In genomic region chr4:120741303-120741702, GRCm38 (mm10) we compare ENCODE assay signal across 14 mouse cellular contexts. TPM values are rescaled to one million over a fixed set of nuclear protein-coding genes. Genes with fewer than 3 reads are reported as not detected.
A peak's percentile ranks its signal among the peaks of the same experiment; 100 is the strongest.
DNase-seq lines count a peak whose midpoint lies in the region; ATAC-seq and TF ChIP-seq lines count a peak whose summit lies in the region.
"Had no signal": no experiment of that assay in that cellular context is flagged by ENCODE, and none has a peak within 500 bp of the region (broad histone marks: within the 10 kb centered on the region; RNA-seq: fewer than 3 reads in every experiment).

No protein-coding gene starts in this region.

- TF ChIP-seq CTCF in forebrain, postnatal 0 days (IDR thresholded peaks at IDR 0.05; ENCODE audit: low read depth) = no peak
- TF ChIP-seq CTCF in lung, adult 2 months (IDR thresholded peaks at IDR 0.05; ENCODE audit: insufficient read depth, low read length) = no peak
- TF ChIP-seq CTCF in brain, embryonic 14.5 days (IDR thresholded peaks at IDR 0.05; ENCODE audit: borderline replicate concordance, extremely low read depth, insufficient read depth, insufficient read length) = no peak

- H3K9ac ChIP-seq in forebrain, postnatal 0 days = no peak overlapping the region
- H3K9ac ChIP-seq in forebrain, embryonic 16.5 days (replicated peaks; ENCODE audit: low read depth, low read length) = no peak overlapping the region
- no peak overlapping the region for H3K9ac ChIP-seq in lung, embryonic 16.5 days (ENCODE audit: low read length)
- H3K9ac ChIP-seq: hindbrain, embryonic 15.5 days had no signal

- TF ChIP-seq POLR2A in lung, adult 2 months (IDR thresholded peaks at IDR 0.05; ENCODE audit: borderline replicate concordance, extremely low read depth, low read depth, low read length) = no peak
- no peak for TF ChIP-seq POLR2A in brain, embryonic 14.5 days (IDR thresholded peaks at IDR 0.05; ENCODE audit: borderline replicate concordance, extremely low read depth, insufficient read depth, insufficient read length, poor library complexity, severe bottlenecking)

- no peaks in the 10 kb centered on the region for H3K9me3 ChIP-seq in forebrain, postnatal 0 days (ENCODE audit: low read length)
- H3K9me3 ChIP-seq in forebrain, embryonic 16.5 days (ENCODE audit: control insufficient read depth, low read length) = no peaks in the 10 kb centered on the region
- H3K9me3 ChIP-seq in lung, embryonic 16.5 days (ENCODE audit: control insufficient read depth, low read length) = no peaks in the 10 kb centered on the region
- H3K9me3 ChIP-seq: heart, embryonic 10.5 days; hindbrain, embryonic 15.5 days; megakaryocyte, embryonic 14.5 days had no signal

- H3K4me3 ChIP-seq in forebrain, postnatal 0 days (ENCODE audit: low read depth, low read length) = no peak overlapping the region
- H3K4me3 ChIP-seq in forebrain, embryonic 16.5 days (replicated peaks; ENCODE audit: low read length) = no peak overlapping the region
- H3K4me3 ChIP-seq in lung, embryonic 16.5 days (ENCODE audit: low read length) = no peak overlapping the region
- H3K4me3 ChIP-seq in lung, adult 2 months (replicated peaks; ENCODE audit: extremely low read depth, low read depth, low read length) = no peak overlapping the region
- H3K4me3 ChIP-seq: heart, embryonic 10.5 days; hindbrain, embryonic 15.5 days; megakaryocyte, embryonic 14.5 days had no signal

- H3K27me3 ChIP-seq in forebrain, postnatal 0 days (ENCODE audit: insufficient read depth, low read length) = no peaks in the 10 kb centered on the region
- H3K27me3 ChIP-seq in forebrain, embryonic 16.5 days (replicated peaks; ENCODE audit: control insufficient read depth, insufficient read depth, low read length) = peaks cover 6% of the 10 kb centered on the region
- H3K27me3 ChIP-seq in lung, embryonic 16.5 days (ENCODE audit: control insufficient read depth, insufficient read depth, low read depth, low read length) = peaks cover 6% of the 10 kb centered on the region; the same call in 1 of the 2 replicates

- no peaks in the 10 kb centered on the region for H3K4me1 ChIP-seq in forebrain, postnatal 0 days (ENCODE audit: insufficient read depth)
- no peaks in the 10 kb centered on the region for H3K4me1 ChIP-seq in forebrain, embryonic 16.5 days (replicated peaks; ENCODE audit: control insufficient read depth, insufficient read depth, low read length)
- H3K4me1 ChIP-seq in lung, embryonic 16.5 days (replicated peaks; ENCODE audit: control insufficient read depth, insufficient read depth, low read length) = peaks cover 4% of the 10 kb centered on the region
- H3K4me1 ChIP-seq in lung, adult 2 months (ENCODE audit: control insufficient read depth, insufficient read depth, low read length) = no peaks in the 10 kb centered on the region
- H3K4me1 ChIP-seq: megakaryocyte, embryonic 14.5 days had no signal

- no peak overlapping the region for H3K4me2 ChIP-seq in forebrain, postnatal 0 days (ENCODE audit: low read depth)
- no peak overlapping the region for H3K4me2 ChIP-seq in forebrain, embryonic 16.5 days (ENCODE audit: low read length)
- no peak overlapping the region for H3K4me2 ChIP-seq in lung, embryonic 16.5 days (ENCODE audit: low read depth, low read length)
- H3K4me2 ChIP-seq: hindbrain, embryonic 15.5 days had no signal

- H3K27ac ChIP-seq in forebrain, postnatal 0 days (ENCODE audit: low read depth, low read length) = no peak overlapping the region
- no peak overlapping the region for H3K27ac ChIP-seq in forebrain, embryonic 16.5 days (ENCODE audit: low read length)
- no peak overlapping the region for H3K27ac ChIP-seq in lung, embryonic 16.5 days (ENCODE audit: low read length)
- H3K27ac ChIP-seq: heart, embryonic 10.5 days; hindbrain, embryonic 15.5 days had no signal

- H3K36me3 ChIP-seq in forebrain, postnatal 0 days (ENCODE audit: insufficient read depth) = no peaks in the 10 kb centered on the region
- H3K36me3 ChIP-seq in forebrain, embryonic 16.5 days (ENCODE audit: control insufficient read depth, insufficient read depth) = no peaks in the 10 kb centered on the region
- H3K36me3 ChIP-seq in lung, embryonic 16.5 days (ENCODE audit: control insufficient read depth, insufficient read depth, low read length) = no peaks in the 10 kb centered on the region
- H3K36me3 ChIP-seq: heart, embryonic 10.5 days; hindbrain, embryonic 15.5 days had no signal

- ATAC-seq in forebrain, postnatal 0 days = peak; percentile 42; the same call in 1 of the 2 replicates
- ATAC-seq in forebrain, embryonic 16.5 days = no peak; the same call in 1 of the 2 replicates
- ATAC-seq in lung, embryonic 16.5 days (ENCODE audit: low read depth) = peak; percentile 53; the same call in 1 of the 2 replicates
- no peak for ATAC-seq in megakaryocyte progenitor cell, adult 5-6 weeks (replicated peaks; ENCODE audit: poor library complexity)

- WGBS in forebrain, postnatal 0 days = 66% methylated on average over 6 of the region's 6 CpGs
- WGBS in forebrain, embryonic 16.5 days = 74% methylated on average over 6 of the region's 6 CpGs
- 76% methylated on average over 6 of the region's 6 CpGs for WGBS in lung, embryonic 16.5 days
- 78% methylated on average over 6 of the region's 6 CpGs for WGBS in lung, adult 2 months

- DNase-seq in forebrain, postnatal 0 days = no peak
- no peak for DNase-seq in lung, adult 2 months
- peak; percentile 39 for DNase-seq in Muller cell, postnatal 12 days (ENCODE audit: inconsistent ontology term)
- DNase-seq in brain, embryonic 14.5 days (ENCODE audit: low read depth) = peak; percentile 42
- no peak for DNase-seq in urinary bladder, adult 18-20 months (ENCODE audit: low spot score in 2 of 2)
- DNase-seq: cerebellum, adult 18-20 months; thymus, postnatal 4 days had no signal

RNA-seq across cellular contexts. Expression of gene Kcnq4, which starts 7.1 kb away (rescaled TPM):
- total RNA-seq in forebrain, postnatal 0 days (2014; rRNA removed) = 10.9 and 11.9 TPM in 2 replicates
- polyA plus RNA-seq in forebrain, postnatal 0 days (2015; fragmentation: Nextera tagmentation; extraction: Ambion mirVana) = 7.1 and 7.5 TPM in 2 replicates
- 8.7 and 11.1 TPM in 2 replicates for polyA plus RNA-seq in forebrain, embryonic 16.5 days (2015; fragmentation: Nextera tagmentation; extraction: Ambion mirVana)
- 4.7 and 5.1 TPM in 2 replicates for polyA plus RNA-seq in lung, embryonic 16.5 days (2015; fragmentation: Nextera tagmentation; extraction: Ambion mirVana)
- polyA plus RNA-seq in lung, adult 2 months (2012; rRNA removed) = 8.2 and 8.3 TPM in 2 replicates
- polyA plus RNA-seq in brain, embryonic 14.5 days (2012; rRNA removed) = 10.9 and 11.8 TPM in 2 replicates
- total RNA-seq in megakaryocyte progenitor cell, adult 5-6 weeks (2015) = not detected in 2 replicates
- total RNA-seq in megakaryocyte progenitor cell, adult 5-6 weeks (2017) = not detected in 2 replicates
- total RNA-seq: MEL had no signal

Comparison
In these comparisons a context has a peak if more than half of its experiments do, and no peak if none do; other contexts are left out.
1. ATAC-seq: peak in forebrain, postnatal 0 days (single experiment) and lung, embryonic 16.5 days (single experiment); none in forebrain, embryonic 16.5 days (single experiment) and megakaryocyte progenitor cell, adult 5-6 weeks (single experiment).
2. DNase-seq: peak in Muller cell, postnatal 12 days (single experiment) and brain, embryonic 14.5 days (single experiment); none in forebrain, postnatal 0 days (single experiment), lung, adult 2 months (single experiment) and urinary bladder, adult 18-20 months (0 of 2).